Mouse (Mus musculus) left cerebral cortex, adult 2 months (tissue): ENCODE results near the gene Akt1s1. TPM values are rescaled to one million over a fixed set of nuclear protein-coding genes. Genes with fewer than 3 reads are reported as not detected.

ENCODE experiments used
- DNase-seq, 2 experiments: peaks; one replicate each; pipeline ENCODE4 v3.0.0; 2021 to 2022; ENCODE audit warnings: low spot score in 2 of 2, mixed read lengths in 1 of 2; ENCODE audit errors: extremely low spot score in 1 of 2
- H3K27ac ChIP-seq: fragments of 200-600 bp; 2 replicates; pipeline ENCODE4 v1.8.1; 2022
- H3K4me3 ChIP-seq: fragments of 200-600 bp; 2 replicates; pipeline ENCODE4 v1.8.1; 2022
- CTCF ChIP-seq: fragments of 200-600 bp; IDR thresholded peaks from 2 replicates; pipeline ENCODE4 v1.8.1; 2022; ENCODE audit warnings: antibody characterized with exemption, mild to moderate bottlenecking, moderate library complexity
- intact Hi-C: fragments of 180-260 bp; cut with DNase I; formaldehyde crosslinking; loops from one replicate; pipeline ENCODE4 v1.15.1; 2025
- microRNA-seq, 2 experiments: library from miRNA; unstranded; fragments of <30 nt; microRNA quantifications; one replicate each; pipeline ENCODE4 v1.2.0; 2021
- total RNA-seq, 2 experiments: library from RNA; stranded (reverse); gene quantifications; 2 replicates each; pipeline ENCODE4 v1.2.3; 2021

Gene Akt1s1
- total RNA-seq, 2 experiments from 2014 or later = 69.7 to 77.0 TPM

GRCm38 (mm10) chr7:44896499-44896898 is 47.7 kb downstream of the Akt1s1 start:
- H3K27ac ChIP-seq = peak overlapping the region; percentile 93
- peak overlapping the region; percentile 59 for H3K4me3 ChIP-seq
- DNase-seq = no peak
- no peak for TF ChIP-seq CTCF
- intact Hi-C loops = loop anchor here (1.0 kb wide), 1 partner anchor 27 kb away; the partner anchor contains the start of gene Ptov1

DNA sequence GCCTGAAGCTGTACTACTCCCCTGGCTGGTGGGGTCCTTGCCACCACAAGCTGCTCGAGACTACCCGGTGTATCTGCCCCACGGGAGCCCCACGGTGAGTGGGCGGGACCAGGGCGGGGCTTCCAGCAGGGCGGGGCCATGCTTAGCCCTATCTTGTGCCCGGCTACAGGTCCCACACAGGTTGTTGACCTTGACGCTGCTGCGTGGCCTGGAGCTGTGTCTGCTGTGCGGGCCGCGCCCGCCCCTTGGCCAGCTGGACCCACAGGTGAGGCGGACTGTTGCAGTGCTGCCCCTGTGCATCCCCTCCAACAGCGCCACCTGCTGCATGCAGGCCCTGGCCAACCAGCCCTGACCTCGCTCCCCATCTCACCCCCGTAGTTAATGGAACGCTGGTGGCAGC is 49.8 kb downstream of the Akt1s1 start:
- no peak for DNase-seq
- Histone ChIP-seq H3K4me3 (no peak overlapping the region), H3K27ac (no peak overlapping the region; the same call in 1 of the 2 replicates)
- intact Hi-C loops = no loop called here
- peak; percentile 27 for TF ChIP-seq CTCF

DNA sequence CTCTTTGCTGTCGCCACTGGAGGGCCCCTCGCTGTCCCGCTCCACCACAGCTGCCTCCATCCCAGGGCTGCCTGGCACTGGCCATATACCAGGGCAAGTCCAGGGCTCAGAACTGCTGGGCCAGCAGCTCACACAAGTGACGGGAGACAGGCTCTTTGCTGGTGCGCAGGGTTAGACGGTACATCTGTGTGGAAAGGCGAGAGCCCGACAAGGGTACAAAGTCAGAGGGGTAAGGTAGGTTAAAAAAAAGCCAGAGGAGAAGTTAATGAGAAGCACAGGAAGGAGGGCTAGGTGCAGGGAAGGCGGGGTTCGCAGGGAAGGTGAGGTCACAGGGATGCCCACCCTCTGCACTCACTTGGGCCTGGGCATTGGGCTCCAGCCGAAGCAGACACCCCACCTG is 51.8 kb downstream of the Akt1s1 start:
- Histone ChIP-seq H3K27ac (peak overlapping the region; percentile 61), H3K4me3 (no peak overlapping the region)
- intact Hi-C loops = loop anchor here (5.0 kb wide), 1 partner anchor 57 kb away; no protein-coding TSS in a partner anchor
- no peak for DNase-seq
- TF ChIP-seq CTCF = no peak

GRCm38 (mm10) chr7:44901230-44901722 is 52.5 kb downstream of the Akt1s1 start:
- peak overlapping the region; percentile 61 for H3K27ac ChIP-seq

More at GRCm38 (mm10) chr7:44901230-44901722, 52.5 kb downstream of the Akt1s1 start:
- TF ChIP-seq CTCF = peak; percentile 28
- H3K4me3 ChIP-seq = no peak overlapping the region
- intact Hi-C loops = loop anchor here (5.0 kb wide), 1 partner anchor 56 kb away; no protein-coding TSS in a partner anchor
- DNase-seq = no peak

Small RNA genes within 50 kb of the gene (microRNA-seq; reads per million reads assigned to microRNA genes)
- gene Mir707 = 0 to 0.49 reads per million in 2 experiments

Other genes starting within 250 kb of the Akt1s1 start
- 10 to 100 TPM; 21.1 to 21.4 TPM for gene Myh14, start 178.1 kb upstream of the Akt1s1 start, total RNA-seq
- gene Izumo2, start 140.2 kb upstream of the Akt1s1 start, total RNA-seq = not detected
- gene Vrk3, start 100.6 kb upstream of the Akt1s1 start, total RNA-seq = 10 to 100 TPM; 27.0 to 30.6 TPM
- under 1 TPM; 0.18 to 0.44 TPM for gene Zfp473, start 97.9 kb upstream of the Akt1s1 start, total RNA-seq
- gene Nup62, start 32.9 kb upstream of the Akt1s1 start, total RNA-seq = 10 to 100 TPM; 31.9 to 32.2 TPM
- 1 to 10 TPM; 1.8 to 2.0 TPM for gene Il4i1, start 32.6 kb upstream of the Akt1s1 start, total RNA-seq
- 10 to 100 TPM; 23.1 to 23.4 TPM for gene Atf5, start 32.3 kb upstream of the Akt1s1 start, total RNA-seq
- gene Tbc1d17, start 88 bp downstream of the Akt1s1 start, total RNA-seq = 10 to 100 TPM; 64.4 to 67.5 TPM
- gene Pnkp, start 8.1 kb downstream of the Akt1s1 start, total RNA-seq = 10 to 100 TPM; 27.4 to 31.2 TPM
- gene Ptov1, start 20.8 kb downstream of the Akt1s1 start, total RNA-seq = 100 to 1,000 TPM; 273 to 290 TPM
- gene Med25, start 43.7 kb downstream of the Akt1s1 start, total RNA-seq = 10 to 100 TPM; 96.1 to 98.5 TPM
- 10 to 100 TPM; 23.4 to 24.1 TPM for gene Fuz, start 47.1 kb downstream of the Akt1s1 start, total RNA-seq
- 100 to 1,000 TPM; 327 to 331 TPM for gene Ap2a1, start 80.5 kb downstream of the Akt1s1 start, total RNA-seq
- 1 to 10 TPM; 2.8 to 3.0 TPM for gene Tsks, start 94.2 kb downstream of the Akt1s1 start, total RNA-seq
- gene Cpt1c, start 125.9 kb downstream of the Akt1s1 start, total RNA-seq = 100 to 1,000 TPM in 1 of 2 experiments, 10 to 100 TPM in 1; 97.9 to 102 TPM
- 100 to 1,000 TPM; 143 to 150 TPM for gene Prmt1, start 137.6 kb downstream of the Akt1s1 start, total RNA-seq
- gene Irf3, start 148.7 kb downstream of the Akt1s1 start, total RNA-seq = 10 to 100 TPM; 36.4 to 36.9 TPM
- 1 to 10 TPM; 3.0 to 3.8 TPM for gene Bcl2l12, start 149.7 kb downstream of the Akt1s1 start, total RNA-seq
- 100 to 1,000 TPM; 170 to 181 TPM for gene Scaf1, start 167.4 kb downstream of the Akt1s1 start, total RNA-seq
- 10 to 100 TPM; 11.8 to 12.2 TPM for gene Rras, start 169.0 kb downstream of the Akt1s1 start, total RNA-seq
- 10 to 100 TPM; 70.0 to 73.4 TPM for gene Prr12, start 203.9 kb downstream of the Akt1s1 start, total RNA-seq
- 10 to 100 TPM; 53.6 to 55.6 TPM for gene Nosip, start 213.4 kb downstream of the Akt1s1 start, total RNA-seq
- 10 to 100 TPM in 1 of 2 experiments, 1 to 10 TPM in 1; 9.0 to 10.4 TPM for gene Prrg2, start 213.7 kb downstream of the Akt1s1 start, total RNA-seq
- gene Rcn3, start 243.2 kb downstream of the Akt1s1 start, total RNA-seq = 1 to 10 TPM; 4.9 to 5.6 TPM